22 mouse cellular contexts compared by ENCODE assay signal in genomic region chr2:50662504-50662903, GRCm38 (mm10).
DNase-seq lines count a peak whose midpoint lies in the region; ATAC-seq and TF ChIP-seq lines count a peak whose summit lies in the region.
"Had no signal": no experiment of that assay in that cellular context is flagged by ENCODE, and none has a peak within 500 bp of the region (broad histone marks: within the 10 kb centered on the region; RNA-seq: fewer than 3 reads in every experiment).

No protein-coding gene starts in this region.

- H3K4me1 ChIP-seq in heart, adult 2 months (ENCODE audit: control insufficient read depth, insufficient read depth, low read length) = no peaks in the 10 kb centered on the region
- H3K4me1 ChIP-seq in CH12.LX (ENCODE audit: control insufficient read depth in 1 of 2, insufficient read depth in 2 of 2) (peaks cover 9 to 21% of the 10 kb centered on the region in 2 experiments; a peak in 3 of 4 replicates), ES-E14 (ENCODE audit: control insufficient read depth in 2 of 2, insufficient read depth in 2 of 2, low read length in 2 of 2, poor library complexity in 1 of 2) (no peaks in the 10 kb centered on the region)
- H3K4me1 ChIP-seq in kidney, embryonic 16.5 days (ENCODE audit: insufficient read depth, low read length) = no peaks in the 10 kb centered on the region

- in situ Hi-C loops in CH12.LX (cut with MboI; ENCODE audit: low pct_ligation_motif_present, low pct_unique_long_range_greater_than_20kb, low sequenced_read_pairs) = no loop called here
- in situ Hi-C loops in ES-E14 (cut with MboI; ENCODE audit: low sequenced_read_pairs in 2 of 2, unreplicated experiment in 2 of 2) = no loop called here

- no peaks in the 10 kb centered on the region for H3K79me2 ChIP-seq in heart, adult 2 months (replicated peaks; ENCODE audit: control insufficient read depth, insufficient read depth, low read length)
- no peaks in the 10 kb centered on the region for H3K79me2 ChIP-seq in CH12.LX (replicated peaks; ENCODE audit: control insufficient read depth, extremely low read depth, insufficient read depth, poor library complexity, severe bottlenecking)

- H3K4me2 ChIP-seq in CH12.LX (ENCODE audit: insufficient read depth, low read depth, poor library complexity, severe bottlenecking) = no peak overlapping the region; the same call in 1 of the 2 replicates
- H3K4me2 ChIP-seq in kidney, embryonic 16.5 days (replicated peaks; ENCODE audit: low read depth, low read length) = no peak overlapping the region

- TF ChIP-seq POLR2A in heart, adult 2 months (IDR thresholded peaks at IDR 0.05; ENCODE audit: insufficient read depth, low read depth, low read length) = no peak
- TF ChIP-seq POLR2A in CH12.LX (IDR thresholded peaks at IDR 0.05; ENCODE audit: low read depth, low read length) = no peak

- H3K9ac ChIP-seq in heart, adult 2 months (ENCODE audit: low read depth, low read length) = no peak overlapping the region
- H3K9ac ChIP-seq in CH12.LX (ENCODE audit: insufficient read depth, low read depth) (no peak overlapping the region), ES-E14 (ENCODE audit: insufficient read depth, low read depth, low read length, poor library complexity, severe bottlenecking) (no peak overlapping the region)
- no peak overlapping the region for H3K9ac ChIP-seq in kidney, embryonic 16.5 days (replicated peaks; ENCODE audit: low read length)

- H3K27ac ChIP-seq in heart, adult 2 months = no peak overlapping the region
- H3K27ac ChIP-seq in CH12.LX (ENCODE audit: insufficient read depth, low read depth) = no peak overlapping the region
- no peak overlapping the region for H3K27ac ChIP-seq in ES-E14 (ENCODE audit: insufficient read depth, low read depth, low read length, poor library complexity, severe bottlenecking)
- no peak overlapping the region for H3K27ac ChIP-seq in kidney, embryonic 16.5 days (ENCODE audit: low read length)

- TF ChIP-seq EP300 in heart, adult 2 months (IDR thresholded peaks at IDR 0.05; ENCODE audit: insufficient read depth, low read depth, low read length) = no peak
- TF ChIP-seq EP300 in CH12.LX (IDR thresholded peaks at IDR 0.05; ENCODE audit: low read length) = no peak; the same call in 1 of the 2 replicates

- DNase-seq in heart, adult 11 months = peak; percentile 54
- DNase-seq in heart, adult 2 months = no peak
- DNase-seq in CH12.LX (ENCODE audit: extremely low read depth) (peak; percentile 45), ES-E14 (ENCODE audit: low read depth, low spot score) (no peak)
- DNase-seq in layer of hippocampus, adult 9-10 months (ENCODE audit: low spot score) = no peak
- DNase-seq: adrenal gland, adult 2 months; adrenal gland, adult 8-10 months; adrenal gland, postnatal 10 days; adrenal gland, postnatal 14 days; adrenal gland, postnatal 25 days; adrenal gland, postnatal 36 days; B cell, adult 2 months; cerebellum, adult 11 months; cerebellum, adult 11-12 months; cerebellum, adult 18-20 months; cerebellum, adult 2 months; cerebellum, adult 8-10 months had no signal

- intact Hi-C loops in heart, adult 2 months (cut with DNase I) = no loop called here

- no peaks in the 10 kb centered on the region for H3K36me3 ChIP-seq in heart, adult 2 months (ENCODE audit: control insufficient read depth, insufficient read depth, low read length)
- H3K36me3 ChIP-seq in CH12.LX (replicated peaks in 1 of 2; ENCODE audit: control insufficient read depth in 1 of 2, insufficient read depth in 1 of 2, low read length in 1 of 2) (no peaks in the 10 kb centered on the region), ES-E14 (ENCODE audit: control insufficient read depth, insufficient read depth, low read length, poor library complexity, severe bottlenecking) (no peaks in the 10 kb centered on the region)
- H3K36me3 ChIP-seq in kidney, embryonic 16.5 days (ENCODE audit: insufficient read depth, low read length) = no peaks in the 10 kb centered on the region
- H3K36me3 ChIP-seq: G1E had no signal

- 78% methylated on average over 1 of the region's 1 CpGs for WGBS in heart, adult 2 months
- 79% methylated on average over 1 of the region's 1 CpGs for WGBS in kidney, embryonic 16.5 days

- no peak for ATAC-seq in kidney, embryonic 16.5 days (ENCODE audit: low FRiP score, low TSS enrichment)
- ATAC-seq: activated CD4-positive, CD25-positive, alpha-beta regulatory T cell, adult 4 months; CD4-positive, CD25-positive, alpha-beta regulatory T cell, adult 4 months; Patski had no signal

- TF ChIP-seq CTCF in heart, adult 2 months (IDR thresholded peaks at IDR 0.05) = no peak
- TF ChIP-seq CTCF in CH12.LX (conservative IDR thresholded peaks at IDR 0.05 in 1 of 2, IDR thresholded peaks at IDR 0.05 in 1 of 2; ENCODE audit: low read depth in 2 of 2, low read length in 2 of 2) = no peak

- H3K4me3 ChIP-seq in heart, adult 2 months = no peak overlapping the region
- H3K4me3 ChIP-seq in CH12.LX (replicated peaks in 1 of 3; ENCODE audit: low read depth in 2 of 3, low read length in 2 of 3, poor library complexity in 1 of 3) = no peak overlapping the region
- H3K4me3 ChIP-seq in ES-E14 (ENCODE audit: insufficient read depth in 1 of 2, low read depth in 1 of 2, low read length in 2 of 2, poor library complexity in 1 of 2, severe bottlenecking in 1 of 2) = no peak overlapping the region
- H3K4me3 ChIP-seq in kidney, embryonic 16.5 days (ENCODE audit: low read length) = no peak overlapping the region

- TF ChIP-seq RAD21 in CH12.LX (IDR thresholded peaks at IDR 0.05; ENCODE audit: low read depth, low read length) = no peak

- H3K9me3 ChIP-seq in CH12.LX (replicated peaks; ENCODE audit: low read length) (no peaks in the 10 kb centered on the region), ES-E14 (ENCODE audit: control insufficient read depth, insufficient read depth, low read depth, low read length) (no peaks in the 10 kb centered on the region)
- no peaks in the 10 kb centered on the region for H3K9me3 ChIP-seq in kidney, embryonic 16.5 days (ENCODE audit: low read length)

- no peaks in the 10 kb centered on the region for H3K27me3 ChIP-seq in heart, adult 2 months (ENCODE audit: control insufficient read depth, insufficient read depth, low read length)
- no peaks in the 10 kb centered on the region for H3K27me3 ChIP-seq in CH12.LX (replicated peaks)
- H3K27me3 ChIP-seq in kidney, embryonic 16.5 days (ENCODE audit: insufficient read depth, low read length) = no peaks in the 10 kb centered on the region
- H3K27me3 ChIP-seq: Patski had no signal

- dilution Hi-C loops in CH12.LX (cut with MboI; ENCODE audit: extremely low pct_ligation_motif_present, extremely low pct_unique_long_range_greater_than_20kb, low sequenced_read_pairs) = no loop called here

TF ChIP-seq in CH12.LX, 34 proteins besides CTCF, POLR2A, EP300 and RAD21:
- TF ChIP-seq MAFK (IDR thresholded peaks at IDR 0.05; ENCODE audit: insufficient replicate concordance, low read length) (peak; percentile 97), ELF1 (IDR thresholded peaks at IDR 0.05; ENCODE audit: low read depth, low read length) (no peak)

TF ChIP-seq in ES-E14, 5 proteins besides CTCF, POLR2A, EP300 and RAD21:
- TF ChIP-seq MAFK (IDR thresholded peaks at IDR 0.05; ENCODE audit: insufficient read depth, low read depth, low read length) = peak; percentile 88
- no peak for TF ChIP-seq ZNF384 (IDR thresholded peaks at IDR 0.05; ENCODE audit: low read depth, low read length)

Comparison
In these comparisons a context has a peak if more than half of its experiments do, and no peak if none do; other contexts are left out.
1. DNase-seq: peak in heart, adult 11 months (single experiment) and CH12.LX (single experiment); none in heart, adult 2 months (0 of 2), ES-E14 (single experiment) and layer of hippocampus, adult 9-10 months (single experiment).